Mouse (Mus musculus): Measurements from ENCODE around the gene Itih3. TPM values are rescaled to one million over a fixed set of nuclear protein-coding genes. Genes with fewer than 3 reads are reported as not detected.

Itih3 gene
- polyA plus RNA-seq, 1 experiment from 2014 or later, result 0.53 TPM

GRCm38 (mm10) chr14:30886204-30886603 lies 37.4 kb downstream of the Itih3 start, which contains the start of gene Itih4:
Itih4 (plus strand) TSS chr14:30886476.
- Histone ChIP-seq H3K36me3 (ENCODE audit: insufficient read depth, low read length) (no peaks in the 10 kb centered on the region), H3K4me3 (replicated peaks; ENCODE audit: low read depth, low read length) (no peak within 1 kb of the TSS), H3K9me3 (replicated peaks; ENCODE audit: low read length) (no peaks in the 10 kb centered on the region), H3K27ac (no peak within 1 kb of the TSS), H3K9ac (ENCODE audit: low read depth, low read length) (no peak within 1 kb of the TSS), H3K4me1 (replicated peaks; ENCODE audit: insufficient read depth, low read length) (peaks cover 6% of the 10 kb centered on the region; the same call in 1 of the 2 replicates), H3K27me3 (ENCODE audit: insufficient read depth, low read length) (no peaks in the 10 kb centered on the region), H3K4me2 (ENCODE audit: low read length) (no peak within 1 kb of the TSS)
- WGBS, result 85% methylated on average over 3 of the region's 3 CpGs
- ATAC-seq (replicated peaks; ENCODE audit: low FRiP score, low read depth), result no peak
- DNase-seq (ENCODE audit: low spot score), result no peak
- TF ChIP-seq CTCF (IDR thresholded peaks at IDR 0.05; ENCODE audit: low read depth), result no peak

- no peak overlapping the region for H3K4me2 ChIP-seq (ENCODE audit: low read length)
- no peaks in the 10 kb centered on the region for H3K9me3 ChIP-seq (replicated peaks; ENCODE audit: low read length)
- H3K4me1 ChIP-seq (replicated peaks; ENCODE audit: insufficient read depth, low read length), result peaks cover 6% of the 10 kb centered on the region; the same call in 1 of the 2 replicates
- no peak overlapping the region for H3K9ac ChIP-seq (ENCODE audit: low read depth, low read length)
- WGBS, result 9% methylated on average over 3 of the region's 3 CpGs
- ATAC-seq (replicated peaks; ENCODE audit: low FRiP score, low read depth) (no peak), DNase-seq (ENCODE audit: low spot score) (peak; percentile 15)
- no peak for TF ChIP-seq CTCF (IDR thresholded peaks at IDR 0.05; ENCODE audit: low read depth)
- no peak overlapping the region for H3K27ac ChIP-seq
- no peak overlapping the region for H3K4me3 ChIP-seq (replicated peaks; ENCODE audit: low read depth, low read length)
- no peaks in the 10 kb centered on the region for H3K36me3 ChIP-seq (ENCODE audit: insufficient read depth, low read length)
- H3K27me3 ChIP-seq (ENCODE audit: insufficient read depth, low read length), result no peaks in the 10 kb centered on the region
Measured at GRCm38 (mm10) chr14:30885298-30885697, 38.3 kb downstream of the Itih3 start.

- H3K27me3 ChIP-seq (ENCODE audit: insufficient read depth, low read length), result no peaks in the 10 kb centered on the region
- no peaks in the 10 kb centered on the region for H3K36me3 ChIP-seq (ENCODE audit: insufficient read depth, low read length)
- DNase-seq (ENCODE audit: low spot score) (no peak), ATAC-seq (replicated peaks; ENCODE audit: low FRiP score, low read depth) (no peak)
- H3K27ac ChIP-seq, result no peak overlapping the region
- H3K9ac ChIP-seq (ENCODE audit: low read depth, low read length), result no peak overlapping the region
- no peaks in the 10 kb centered on the region; the same call in 1 of the 2 replicates for H3K4me1 ChIP-seq (replicated peaks; ENCODE audit: insufficient read depth, low read length)
- no peak overlapping the region for H3K4me3 ChIP-seq (replicated peaks; ENCODE audit: low read depth, low read length)
- no peak overlapping the region for H3K4me2 ChIP-seq (ENCODE audit: low read length)
- 86% methylated on average over 3 of the region's 3 CpGs for WGBS
- TF ChIP-seq CTCF (IDR thresholded peaks at IDR 0.05; ENCODE audit: low read depth), result no peak
- H3K9me3 ChIP-seq (replicated peaks; ENCODE audit: low read length), result no peaks in the 10 kb centered on the region
Measured at GRCm38 (mm10) chr14:30881718-30882108, 41.8 kb downstream of the Itih3 start.

- Histone ChIP-seq H3K36me3 (ENCODE audit: insufficient read depth, low read length) (no peaks in the 10 kb centered on the region), H3K9ac (ENCODE audit: low read depth, low read length) (no peak overlapping the region), H3K27ac (no peak overlapping the region), H3K9me3 (replicated peaks; ENCODE audit: low read length) (no peaks in the 10 kb centered on the region), H3K4me3 (replicated peaks; ENCODE audit: low read depth, low read length) (no peak overlapping the region), H3K4me2 (ENCODE audit: low read length) (no peak overlapping the region), H3K4me1 (replicated peaks; ENCODE audit: insufficient read depth, low read length) (peaks cover 6% of the 10 kb centered on the region), H3K27me3 (ENCODE audit: insufficient read depth, low read length) (no peaks in the 10 kb centered on the region)
- DNase-seq (ENCODE audit: low spot score) (peak; percentile 71), ATAC-seq (replicated peaks; ENCODE audit: low FRiP score, low read depth) (no peak)
- TF ChIP-seq CTCF (IDR thresholded peaks at IDR 0.05; ENCODE audit: low read depth), result peak; percentile 82
- WGBS, result 82% methylated on average over 17 of the region's 17 CpGs
Measured at GRCm38 (mm10) chr14:30880811-30881717, 42.5 kb downstream of the Itih3 start.

- Histone ChIP-seq H3K9me3 (replicated peaks; ENCODE audit: low read length) (no peaks in the 10 kb centered on the region), H3K4me2 (ENCODE audit: low read length) (no peak overlapping the region), H3K27ac (no peak overlapping the region), H3K4me3 (replicated peaks; ENCODE audit: low read depth, low read length) (no peak overlapping the region), H3K9ac (ENCODE audit: low read depth, low read length) (no peak overlapping the region), H3K27me3 (ENCODE audit: insufficient read depth, low read length) (no peaks in the 10 kb centered on the region), H3K36me3 (ENCODE audit: insufficient read depth, low read length) (peaks cover 2% of the 10 kb centered on the region; the same call in 1 of the 2 replicates), H3K4me1 (replicated peaks; ENCODE audit: insufficient read depth, low read length) (peaks cover 14% of the 10 kb centered on the region)
- WGBS, result 60% methylated on average over 8 of the region's 8 CpGs
- no peak for ATAC-seq (replicated peaks; ENCODE audit: low FRiP score, low read depth)
- no peak for TF ChIP-seq CTCF (IDR thresholded peaks at IDR 0.05; ENCODE audit: low read depth)
- no peak for DNase-seq (ENCODE audit: low spot score)
Measured at GRCm38 (mm10) chr14:30880251-30880650, 43.3 kb downstream of the Itih3 start.

GRCm38 (mm10) chr14:30879794-30880193 lies 43.8 kb downstream of the Itih3 start:
- Histone ChIP-seq H3K27ac (0 out of 2 replicates have a peak overlapping the region, but pooled peaks have one; percentile 36), H3K9me3 (replicated peaks; ENCODE audit: low read length) (no peaks in the 10 kb centered on the region), H3K9ac (ENCODE audit: low read depth, low read length) (no peak overlapping the region), H3K4me2 (ENCODE audit: low read length) (no peak overlapping the region), H3K27me3 (ENCODE audit: insufficient read depth, low read length) (no peaks in the 10 kb centered on the region), H3K4me1 (replicated peaks; ENCODE audit: insufficient read depth, low read length) (peaks cover 17% of the 10 kb centered on the region), H3K4me3 (replicated peaks; ENCODE audit: low read depth, low read length) (no peak overlapping the region), H3K36me3 (ENCODE audit: insufficient read depth, low read length) (peaks cover 3% of the 10 kb centered on the region; the same call in 1 of the 2 replicates)
- 53% methylated on average over 9 of the region's 9 CpGs for WGBS
- DNase-seq (ENCODE audit: low spot score) (peak; percentile 44), ATAC-seq (replicated peaks; ENCODE audit: low FRiP score, low read depth) (no peak)
- TF ChIP-seq CTCF (IDR thresholded peaks at IDR 0.05; ENCODE audit: low read depth), result no peak
